ENCODE assay signal across 12 mouse cellular contexts in the genomic region with DNA sequence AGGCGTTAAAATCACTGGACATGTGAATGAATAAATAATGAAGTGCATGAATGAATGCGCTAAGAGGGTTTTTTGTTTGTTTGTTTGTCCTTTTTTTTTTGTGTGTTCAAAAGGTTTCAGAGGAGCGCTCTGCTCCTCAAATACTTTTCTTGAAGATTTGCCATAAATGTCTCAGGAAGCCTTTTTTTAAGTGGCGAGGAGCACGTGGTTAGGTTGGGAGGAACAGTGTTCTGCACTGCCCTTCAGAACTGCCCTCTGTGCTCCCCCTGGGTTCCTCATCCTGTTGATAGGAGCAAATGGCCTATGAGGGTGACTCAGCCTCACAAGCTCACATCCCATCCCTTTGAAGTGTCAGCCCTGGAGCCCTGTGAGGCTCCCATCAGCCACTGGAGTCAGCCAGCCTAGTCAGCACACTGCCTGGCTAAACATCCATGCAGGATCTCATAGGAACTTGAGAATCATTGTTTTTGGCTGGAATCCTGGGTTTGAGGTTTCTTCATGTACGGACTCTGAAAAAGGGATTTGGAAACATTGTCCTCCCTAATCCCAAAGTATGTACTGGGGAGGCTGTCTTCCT.
DNase-seq lines count a peak whose midpoint lies in the region; ATAC-seq and TF ChIP-seq lines count a peak whose summit lies in the region.
"Had no signal": no experiment of that assay in that cellular context is flagged by ENCODE, and none has a peak within 500 bp of the region (broad histone marks: within the 10 kb centered on the region; RNA-seq: fewer than 3 reads in every experiment).

No protein-coding gene starts in this region.

- no peak overlapping the region for H3K9ac ChIP-seq in limb, embryonic 14.5 days (ENCODE audit: low read depth, low read length, severe bottlenecking)
- no peak overlapping the region for H3K9ac ChIP-seq in hindbrain, postnatal 0 days (replicated peaks; ENCODE audit: low read length)

- H3K4me3 ChIP-seq in limb, embryonic 14.5 days (replicated peaks; ENCODE audit: low read length): no peak overlapping the region
- H3K4me3 ChIP-seq in limb, embryonic 10.5 days: no peak overlapping the region
- H3K4me3 ChIP-seq in hindbrain, postnatal 0 days (ENCODE audit: low read length): no peak overlapping the region
- H3K4me3 ChIP-seq: megakaryocyte, embryonic 14.5 days had no signal

- H3K9me3 ChIP-seq in limb, embryonic 14.5 days (ENCODE audit: control insufficient read depth, low read length): no peaks in the 10 kb centered on the region
- no peaks in the 10 kb centered on the region for H3K9me3 ChIP-seq in limb, embryonic 10.5 days (replicated peaks)
- no peaks in the 10 kb centered on the region for H3K9me3 ChIP-seq in hindbrain, postnatal 0 days (ENCODE audit: low read length)

- no peak for TF ChIP-seq POLR2A in limb, embryonic 14.5 days (IDR thresholded peaks at IDR 0.05; ENCODE audit: borderline replicate concordance, extremely low read depth, insufficient read depth, insufficient read length)

- no peak overlapping the region for H3K27ac ChIP-seq in limb, embryonic 14.5 days (replicated peaks; ENCODE audit: low read depth, low read length)
- H3K27ac ChIP-seq in limb, embryonic 10.5 days: no peak overlapping the region
- H3K27ac ChIP-seq in hindbrain, postnatal 0 days: no peak overlapping the region

- H3K27me3 ChIP-seq in limb, embryonic 14.5 days (ENCODE audit: control insufficient read depth, insufficient read depth, low read length): no peaks in the 10 kb centered on the region
- H3K27me3 ChIP-seq in limb, embryonic 10.5 days (ENCODE audit: low read depth, poor library complexity, severe bottlenecking): 0 out of 2 replicates have a peak, but pooled peaks cover 3% of the 10 kb centered on the region
- H3K27me3 ChIP-seq in hindbrain, postnatal 0 days (ENCODE audit: insufficient read depth, low read length): no peaks in the 10 kb centered on the region
- H3K27me3 ChIP-seq: megakaryocyte, embryonic 14.5 days had no signal

- H3K36me3 ChIP-seq in limb, embryonic 14.5 days (ENCODE audit: control insufficient read depth, insufficient read depth, low read length): no peaks in the 10 kb centered on the region
- H3K36me3 ChIP-seq in limb, embryonic 10.5 days: no peaks in the 10 kb centered on the region
- no peaks in the 10 kb centered on the region for H3K36me3 ChIP-seq in hindbrain, postnatal 0 days (ENCODE audit: insufficient read depth, low read length)

- ATAC-seq in limb, embryonic 14.5 days (ENCODE audit: low FRiP score, low read depth): peak; percentile 37; the same call in 1 of the 2 replicates
- ATAC-seq in hindbrain, postnatal 0 days: no peak

- TF ChIP-seq CTCF in hindbrain, postnatal 0 days (IDR thresholded peaks at IDR 0.05; ENCODE audit: low read depth): no peak

- H3K4me1 ChIP-seq in limb, embryonic 14.5 days (ENCODE audit: control insufficient read depth, insufficient read depth, low read length): no peaks in the 10 kb centered on the region; the same call in 1 of the 2 replicates
- no peaks in the 10 kb centered on the region for H3K4me1 ChIP-seq in limb, embryonic 10.5 days
- H3K4me1 ChIP-seq in hindbrain, postnatal 0 days (ENCODE audit: insufficient read depth, low read length): no peaks in the 10 kb centered on the region
- H3K4me1 ChIP-seq: megakaryocyte, embryonic 14.5 days had no signal

- no peak overlapping the region for H3K4me2 ChIP-seq in limb, embryonic 14.5 days (replicated peaks; ENCODE audit: low read depth, low read length, severe bottlenecking)
- H3K4me2 ChIP-seq in hindbrain, postnatal 0 days (ENCODE audit: low read depth, low read length): no peak overlapping the region

- peak; percentile 13 for DNase-seq in adrenal gland, adult 2 months
- no peak for DNase-seq in adrenal gland, postnatal 25 days
- peak; percentile 65 for DNase-seq in limb, embryonic 14.5 days (ENCODE audit: low spot score)
- DNase-seq in limb, embryonic 10.5 days (ENCODE audit: low spot score): no peak
- peak; percentile 38 for DNase-seq in gastrocnemius, adult 18-20 months (ENCODE audit: low spot score)
- peak; percentile 11 for DNase-seq in hindbrain, postnatal 0 days (ENCODE audit: low spot score)
- DNase-seq in spleen, postnatal 10 days (ENCODE audit: low spot score in 2 of 2): no peak
- DNase-seq in right cerebral cortex, adult 2 months (ENCODE audit: low spot score in 2 of 2): no peak
- DNase-seq: B cell, adult 2 months; cerebellum, adult 8-10 months; left cerebral cortex, postnatal 4 days had no signal

- WGBS in limb, embryonic 14.5 days: 71% methylated on average over 6 of the region's 6 CpGs
- WGBS in limb, embryonic 10.5 days: 83% methylated on average over 6 of the region's 6 CpGs
- WGBS in hindbrain, postnatal 0 days: 62% methylated on average over 6 of the region's 6 CpGs

Comparison
In these comparisons a context has a peak if more than half of its experiments do, and no peak if none do; other contexts are left out.
1. DNase-seq: peak in adrenal gland, adult 2 months (single experiment), limb, embryonic 14.5 days (single experiment), gastrocnemius, adult 18-20 months (single experiment) and hindbrain, postnatal 0 days (single experiment); none in adrenal gland, postnatal 25 days (single experiment), limb, embryonic 10.5 days (single experiment), spleen, postnatal 10 days (0 of 2) and right cerebral cortex, adult 2 months (0 of 2).